Mouse (Mus musculus) embryonic fibroblast, embryonic 13.5 days (primary cell): ENCODE measurements around the gene Asb3.

ENCODE experiments used
- CTCF ChIP-seq: IDR thresholded peaks from 2 replicates; pipeline ENCODE4 v1.5.1; 2011; ENCODE audit warnings: mild to moderate bottlenecking, control low read depth, low read length, moderate library complexity, borderline replicate concordance; ENCODE audit not compliant: insufficient read depth
- POLR2A ChIP-seq: IDR thresholded peaks from 2 replicates; pipeline ENCODE4 v1.6.1; 2011; ENCODE audit warnings: low read depth, mild to moderate bottlenecking, control low read depth, low read length, moderate library complexity

DNA sequence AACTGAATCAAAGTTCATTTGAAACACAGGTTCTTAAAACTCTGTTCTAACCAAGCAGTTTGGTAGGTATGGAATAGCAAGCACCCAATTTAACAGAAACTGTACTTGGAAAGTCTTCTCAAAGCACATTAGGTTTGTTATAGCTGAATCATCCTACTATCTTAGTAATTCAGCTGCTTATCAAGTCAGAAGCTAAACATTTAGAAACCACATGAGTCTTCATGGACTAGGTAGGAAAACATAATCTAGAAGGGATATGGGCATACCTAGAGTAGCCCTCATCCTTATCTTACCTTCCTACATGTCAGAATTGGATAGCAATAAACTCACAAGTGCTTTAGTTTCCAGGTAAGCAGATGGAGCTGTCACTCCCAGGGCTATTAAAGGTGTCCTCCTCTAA, 42.9 kb downstream of the Asb3 start:
- TF ChIP-seq POLR2A, result no peak
- TF ChIP-seq CTCF, result no peak
